Mouse (Mus musculus): ENCODE measurements around the gene Prlh.

The Prlh gene

GRCm38 (mm10) chr1:90999911-91000601 lies 47.1 kb downstream of the Prlh start:
- no peak for DNase-seq (ENCODE audit: low read depth in 2 of 2, low spot score in 2 of 2)

GRCm38 (mm10) chr1:91001101-91001500 lies 48.2 kb downstream of the Prlh start:
- DNase-seq (ENCODE audit: low read depth in 2 of 2, low spot score in 2 of 2): no peak

GRCm38 (mm10) chr1:91001871-91002539 lies 49.1 kb downstream of the Prlh start:
- no peak for DNase-seq (ENCODE audit: low read depth in 2 of 2, low spot score in 2 of 2)

- DNase-seq (ENCODE audit: low read depth in 2 of 2, low spot score in 2 of 2): no peak
Measured at GRCm38 (mm10) chr1:91002641-91003040, 49.7 kb downstream of the Prlh start.

Data from CD8-positive naive resting alpha-beta T cell, adult 2 months (primary cell).